Mouse (Mus musculus) midbrain, embryonic 12.5 days (tissue): Measurements from ENCODE around the gene Ano10. TPM values are rescaled to one million over a fixed set of nuclear protein-coding genes. Genes with fewer than 3 reads are reported as not detected.

Source experiments
- ATAC-seq: fragments of 200-750 bp; cut with Nextera tagmentation; 2 replicates; pipeline ENCODE4 v1.8.0; 2017; ENCODE audit warnings: low read depth, moderate TSS enrichment, moderate library complexity; ENCODE audit not compliant: low FRiP score
- H3K27ac ChIP-seq: fragments of 300-500 bp; sonication (generic); replicated peaks from 2 replicates; pipeline ENCODE4 v1.5.1; 2016; ENCODE audit warnings: mild to moderate bottlenecking
- H3K27me3 ChIP-seq: fragments of 300-500 bp; sonication (generic); 2 replicates; pipeline ENCODE4 v1.6.1; 2016; ENCODE audit warnings: mild to moderate bottlenecking
- H3K36me3 ChIP-seq: fragments of 300-500 bp; sonication (generic); 2 replicates; pipeline ENCODE4 v1.6.1; 2016
- H3K4me1 ChIP-seq: fragments of 300-500 bp; sonication (generic); 2 replicates; pipeline ENCODE4 v1.6.1; 2016
- H3K4me2 ChIP-seq: fragments of 300-500 bp; sonication (generic); replicated peaks from 2 replicates; pipeline ENCODE4 v1.6.1; 2016; ENCODE audit warnings: mild to moderate bottlenecking, moderate library complexity
- H3K4me3 ChIP-seq: fragments of 300-500 bp; sonication (generic); 2 replicates; pipeline ENCODE4 v1.5.1; 2016; ENCODE audit warnings: mild to moderate bottlenecking
- H3K9ac ChIP-seq: fragments of 300-500 bp; sonication (generic); replicated peaks from 2 replicates; pipeline ENCODE4 v1.6.1; 2016; ENCODE audit warnings: mild to moderate bottlenecking, moderate library complexity
- H3K9me3 ChIP-seq: fragments of 300-500 bp; sonication (generic); 2 replicates; pipeline ENCODE4 v1.6.1; 2016; ENCODE audit warnings: mild to moderate bottlenecking
- WGBS: fragments of 180-500 bp; shearing (Covaris S2); methylation state at CpG from one replicate; pipeline ENCODE4 v1.1.7; 2016; 5-methylcytosine and 5-hydroxymethylcytosine counted together
- polyA plus RNA-seq: library from polyadenylated mRNA; unstranded; fragments of >200 nt; fragmentation: Nextera tagmentation; extraction: Ambion mirVana; gene quantifications from 2 replicates; pipeline ENCODE4 v1.2.1, GENCODE M21; 2016

Gene Ano10
- polyA plus RNA-seq, 1 experiment from 2014 or later = 44.7 TPM

- Histone ChIP-seq H3K27ac (no peak overlapping the region), H3K9me3 (no peaks in the 10 kb centered on the region), H3K4me1 (peaks cover 12% of the 10 kb centered on the region), H3K36me3 (peaks cover 6% of the 10 kb centered on the region; the same call in 1 of the 2 replicates), H3K9ac (no peak overlapping the region), H3K4me3 (no peak overlapping the region), H3K27me3 (peaks cover 12% of the 10 kb centered on the region; the same call in 1 of the 2 replicates), H3K4me2 (no peak overlapping the region)
- ATAC-seq = no peak
- WGBS = 36% methylated on average over 4 of the region's 4 CpGs
Observed at GRCm38 (mm10) chr9:122244080-122244799, 50.0 kb downstream of the Ano10 start.

DNA sequence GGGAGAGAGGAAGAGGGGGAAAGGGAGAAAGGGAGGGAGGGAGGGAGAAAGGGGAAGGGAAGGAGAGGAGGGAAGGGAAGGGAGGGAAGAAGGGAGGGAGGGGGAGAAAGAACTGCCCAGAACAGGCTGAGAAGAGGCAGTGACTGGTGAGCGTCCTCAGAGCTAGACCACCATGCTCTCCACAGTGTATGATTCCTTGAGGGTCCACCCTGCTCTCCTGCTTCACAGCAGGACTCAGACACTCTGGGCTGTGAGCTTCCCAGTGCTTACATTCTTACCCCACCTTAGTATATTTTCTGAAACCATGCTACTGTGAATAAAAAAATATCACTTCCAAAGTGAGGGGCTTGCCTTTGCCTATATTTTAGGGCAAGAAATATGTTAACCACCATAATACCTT, 50.9 kb downstream of the Ano10 start:
- Histone ChIP-seq H3K27me3 (peaks cover 12% of the 10 kb centered on the region; the same call in 1 of the 2 replicates), H3K36me3 (peaks cover 6% of the 10 kb centered on the region; the same call in 1 of the 2 replicates), H3K4me1 (peaks cover 12% of the 10 kb centered on the region), H3K9me3 (no peaks in the 10 kb centered on the region), H3K9ac (no peak overlapping the region), H3K4me2 (no peak overlapping the region), H3K27ac (no peak overlapping the region), H3K4me3 (no peak overlapping the region)
- no peak for ATAC-seq
- 82% methylated on average over 1 of the region's 1 CpGs for WGBS

DNA sequence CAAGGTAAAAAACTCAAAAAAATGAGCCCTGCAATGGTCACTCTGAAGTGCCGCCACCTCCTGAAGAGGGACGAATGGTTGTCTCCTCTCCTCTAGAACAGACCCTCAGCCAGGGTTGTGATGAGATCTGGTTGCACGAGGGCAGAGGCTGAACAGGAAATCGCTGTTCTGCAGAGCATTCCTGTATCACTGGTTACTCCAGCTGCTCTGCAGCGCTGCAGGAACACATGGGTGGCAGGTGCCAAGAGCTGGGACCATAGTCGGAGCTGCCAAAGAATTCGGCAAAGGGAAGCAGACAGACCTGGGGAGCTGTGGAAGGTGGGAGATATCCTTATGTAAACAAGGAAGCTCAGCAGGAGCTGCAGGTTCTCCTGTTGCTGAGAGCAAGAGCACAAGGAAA, 51.4 kb downstream of the Ano10 start:
- peaks cover 12% of the 10 kb centered on the region; the same call in 1 of the 2 replicates for H3K27me3 ChIP-seq
- no peaks in the 10 kb centered on the region for H3K9me3 ChIP-seq
- no peak overlapping the region for H3K4me2 ChIP-seq
- H3K4me1 ChIP-seq = peaks cover 12% of the 10 kb centered on the region
- H3K9ac ChIP-seq = no peak overlapping the region
- H3K4me3 ChIP-seq = no peak overlapping the region
- peaks cover 6% of the 10 kb centered on the region; the same call in 1 of the 2 replicates for H3K36me3 ChIP-seq
- no peak for ATAC-seq
- no peak overlapping the region for H3K27ac ChIP-seq
- 42% methylated on average over 7 of the region's 7 CpGs for WGBS

GRCm38 (mm10) chr9:122241812-122242400, 52.3 kb downstream of the Ano10 start:
- H3K4me3 ChIP-seq = no peak overlapping the region
- ATAC-seq = no peak
- no peak overlapping the region for H3K27ac ChIP-seq
- H3K9me3 ChIP-seq = no peaks in the 10 kb centered on the region
- H3K9ac ChIP-seq = no peak overlapping the region
- 65% methylated on average over 10 of the region's 10 CpGs for WGBS
- peaks cover 12% of the 10 kb centered on the region for H3K4me1 ChIP-seq
- H3K27me3 ChIP-seq = peaks cover 12% of the 10 kb centered on the region; the same call in 1 of the 2 replicates
- H3K36me3 ChIP-seq = peaks cover 6% of the 10 kb centered on the region; the same call in 1 of the 2 replicates
- no peak overlapping the region for H3K4me2 ChIP-seq

DNA sequence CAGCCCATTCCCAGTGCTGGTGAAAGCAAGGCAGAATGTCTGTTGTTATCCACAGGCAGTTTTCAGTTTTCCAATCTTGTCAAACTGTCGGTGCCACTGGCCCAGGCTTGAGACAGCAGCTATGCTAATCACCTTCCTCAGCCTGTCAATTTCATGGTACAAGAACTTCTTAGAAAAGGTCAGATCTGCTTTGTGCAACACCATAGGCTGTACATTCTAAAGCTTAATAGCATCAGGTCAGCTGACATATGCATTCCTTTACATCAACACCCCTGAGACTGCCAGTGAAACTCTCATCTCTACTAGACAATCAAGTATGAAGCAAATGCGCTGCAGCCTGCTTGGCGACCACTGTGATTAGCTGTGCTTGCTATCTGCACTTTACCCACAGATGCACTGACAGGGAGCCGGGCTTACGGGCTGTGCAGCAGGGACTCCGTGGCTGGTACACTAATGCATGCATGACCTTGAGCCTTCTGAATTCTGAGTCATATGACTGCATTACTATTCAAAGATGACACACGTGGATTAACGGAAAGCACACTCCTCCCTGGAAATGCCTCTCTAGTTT, 53.5 kb downstream of the Ano10 start:
- no peak overlapping the region for H3K9ac ChIP-seq
- H3K27ac ChIP-seq = 0 out of 2 replicates have a peak overlapping the region, but pooled peaks have one; percentile 22
- H3K4me2 ChIP-seq = no peak overlapping the region
- ATAC-seq = peak; percentile 49; the same call in 1 of the 2 replicates
- H3K4me1 ChIP-seq = peaks cover 12% of the 10 kb centered on the region
- peaks cover 12% of the 10 kb centered on the region; the same call in 1 of the 2 replicates for H3K27me3 ChIP-seq
- no peak overlapping the region for H3K4me3 ChIP-seq
- 37% methylated on average over 8 of the region's 8 CpGs for WGBS
- no peaks in the 10 kb centered on the region for H3K36me3 ChIP-seq
- H3K9me3 ChIP-seq = no peaks in the 10 kb centered on the region

DNA sequence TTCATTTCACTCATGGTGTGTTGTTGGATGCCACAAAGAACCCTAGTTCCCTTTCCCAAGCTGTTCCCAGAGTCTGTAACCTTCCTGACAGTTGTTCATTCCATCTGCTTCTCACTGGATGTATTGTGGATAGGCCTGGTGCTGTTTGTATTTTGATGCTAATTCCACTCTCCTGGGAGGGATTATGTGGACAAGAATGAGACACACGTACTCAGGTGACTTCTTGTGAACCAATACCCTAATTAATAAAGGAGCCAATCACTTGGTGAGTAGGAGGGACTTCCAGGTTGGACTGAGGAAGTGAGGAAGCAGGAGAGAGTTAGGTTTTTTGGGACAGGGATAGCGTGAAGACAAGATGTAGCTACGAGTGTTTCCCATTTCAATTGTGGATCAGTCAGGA, 59.5 kb downstream of the Ano10 start:
- H3K4me1 ChIP-seq = no peaks in the 10 kb centered on the region
- H3K9me3 ChIP-seq = no peaks in the 10 kb centered on the region
- H3K27ac ChIP-seq = no peak overlapping the region
- no peak overlapping the region for H3K4me2 ChIP-seq
- WGBS = 75% methylated on average over 3 of the region's 3 CpGs
- peaks cover 4% of the 10 kb centered on the region; the same call in 1 of the 2 replicates for H3K36me3 ChIP-seq
- no peak for ATAC-seq
- no peaks in the 10 kb centered on the region for H3K27me3 ChIP-seq
- H3K4me3 ChIP-seq = no peak overlapping the region
- no peak overlapping the region for H3K9ac ChIP-seq

- H3K36me3 ChIP-seq = peaks cover 4% of the 10 kb centered on the region; the same call in 1 of the 2 replicates
- H3K27me3 ChIP-seq = no peaks in the 10 kb centered on the region
- 89% methylated on average over 7 of the region's 7 CpGs for WGBS
- H3K4me3 ChIP-seq = no peak overlapping the region
- H3K9ac ChIP-seq = no peak overlapping the region
- no peak for ATAC-seq
- no peak overlapping the region for H3K27ac ChIP-seq
- H3K4me2 ChIP-seq = no peak overlapping the region
- no peaks in the 10 kb centered on the region for H3K4me1 ChIP-seq
- no peaks in the 10 kb centered on the region for H3K9me3 ChIP-seq
Observed at GRCm38 (mm10) chr9:122233972-122234345, 60.3 kb downstream of the Ano10 start.

DNA sequence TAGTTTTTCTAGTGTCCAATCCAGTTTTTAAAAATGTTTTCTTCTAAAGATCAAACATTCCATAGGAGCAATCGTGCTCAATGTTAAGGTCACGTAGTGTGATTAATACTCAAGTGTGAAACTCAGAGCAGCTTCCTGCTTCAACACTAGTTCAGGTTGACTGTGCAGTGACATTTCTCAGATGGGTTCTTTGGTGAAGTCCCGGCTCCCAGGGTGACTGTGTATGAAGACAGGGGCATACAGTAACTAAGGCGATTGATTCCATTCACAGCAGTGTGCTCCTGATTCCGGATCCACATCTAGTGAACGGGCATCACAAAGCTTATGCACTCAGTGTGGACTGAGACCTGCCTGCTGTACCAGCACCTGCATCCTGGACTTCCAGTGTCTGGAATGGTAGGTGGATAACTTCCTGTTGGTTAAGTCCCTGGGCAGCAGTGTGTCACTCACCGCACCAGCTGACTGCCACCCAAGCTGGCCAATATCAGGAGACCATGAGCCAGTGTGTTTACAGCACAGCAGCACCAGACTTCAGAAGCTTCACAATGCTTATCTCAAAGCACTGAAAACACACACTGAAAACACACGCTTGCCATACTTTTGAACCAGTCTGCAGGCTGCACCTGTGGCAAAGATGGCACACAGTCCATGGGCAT, 60.8 kb downstream of the Ano10 start:
- Histone ChIP-seq H3K9ac (no peak overlapping the region), H3K36me3 (peaks cover 4% of the 10 kb centered on the region; the same call in 1 of the 2 replicates), H3K4me2 (no peak overlapping the region), H3K4me3 (no peak overlapping the region), H3K4me1 (no peaks in the 10 kb centered on the region), H3K27me3 (no peaks in the 10 kb centered on the region), H3K9me3 (no peaks in the 10 kb centered on the region), H3K27ac (no peak overlapping the region)
- no peak for ATAC-seq
- 94% methylated on average over 8 of the region's 8 CpGs for WGBS

- WGBS = 90% methylated on average over 2 of the region's 2 CpGs
- Histone ChIP-seq H3K9ac (no peak overlapping the region), H3K4me1 (no peaks in the 10 kb centered on the region), H3K9me3 (no peaks in the 10 kb centered on the region), H3K4me3 (no peak overlapping the region), H3K4me2 (no peak overlapping the region), H3K27me3 (no peaks in the 10 kb centered on the region), H3K36me3 (peaks cover 4% of the 10 kb centered on the region; the same call in 1 of the 2 replicates), H3K27ac (no peak overlapping the region)
- ATAC-seq = no peak
Observed at GRCm38 (mm10) chr9:122232912-122233311, 61.3 kb downstream of the Ano10 start.

DNA sequence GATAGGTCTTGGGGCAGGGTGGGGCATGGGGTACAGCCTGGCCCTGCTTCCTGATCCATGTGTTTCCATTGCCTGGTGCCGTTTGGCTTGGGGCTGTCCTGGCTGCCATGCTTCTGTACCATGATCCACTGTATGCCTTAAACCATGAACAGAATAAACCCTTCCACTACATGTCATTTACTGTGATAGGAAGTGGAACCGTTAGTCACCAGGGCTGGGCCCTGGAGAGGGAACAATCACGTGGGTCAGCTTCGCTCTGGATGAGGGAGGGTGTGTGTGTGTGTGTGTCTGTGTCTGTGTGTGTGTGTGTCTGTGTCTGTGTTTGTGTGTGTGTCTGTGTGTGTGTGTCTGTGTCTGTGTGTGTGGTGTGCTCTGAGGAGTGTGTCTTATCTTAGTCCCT, 63.5 kb downstream of the Ano10 start:
- no peak for ATAC-seq
- H3K4me3 ChIP-seq = no peak overlapping the region
- H3K4me2 ChIP-seq = no peak overlapping the region
- no peak overlapping the region for H3K9ac ChIP-seq
- H3K36me3 ChIP-seq = peaks cover 4% of the 10 kb centered on the region; the same call in 1 of the 2 replicates
- H3K27me3 ChIP-seq = no peaks in the 10 kb centered on the region
- WGBS = 85% methylated on average over 4 of the region's 4 CpGs
- no peak overlapping the region for H3K27ac ChIP-seq
- H3K4me1 ChIP-seq = 0 out of 2 replicates have a peak, but pooled peaks cover 4% of the 10 kb centered on the region
- H3K9me3 ChIP-seq = no peaks in the 10 kb centered on the region

DNA sequence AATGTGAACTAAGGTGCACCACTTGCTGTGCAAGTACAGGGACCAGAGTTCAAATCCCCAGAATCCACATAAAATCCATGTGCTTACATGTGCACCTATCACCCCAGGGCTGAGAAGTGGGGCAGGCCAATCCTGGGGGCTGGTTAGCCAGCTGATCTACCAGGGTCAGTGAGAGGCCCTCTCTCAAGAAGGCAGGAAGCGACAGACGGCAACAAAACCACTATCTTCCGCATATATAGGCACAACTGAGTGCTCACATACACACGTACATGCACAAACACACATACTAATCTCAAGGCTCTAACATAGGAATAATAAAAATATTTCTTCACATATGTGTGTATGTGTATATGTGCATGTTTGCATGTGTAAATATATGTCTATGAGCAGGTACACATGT, 67.8 kb downstream of the Ano10 start:
- 95% methylated on average over 4 of the region's 4 CpGs for WGBS
- no peak for ATAC-seq
- no peak overlapping the region for H3K27ac ChIP-seq
- no peaks in the 10 kb centered on the region for H3K36me3 ChIP-seq
- no peaks in the 10 kb centered on the region for H3K9me3 ChIP-seq
- H3K27me3 ChIP-seq = no peaks in the 10 kb centered on the region
- no peak overlapping the region for H3K4me3 ChIP-seq
- peaks cover 18% of the 10 kb centered on the region for H3K4me1 ChIP-seq
- no peak overlapping the region for H3K9ac ChIP-seq
- no peak overlapping the region for H3K4me2 ChIP-seq

- no peak overlapping the region for H3K4me2 ChIP-seq
- no peak overlapping the region for H3K4me3 ChIP-seq
- H3K36me3 ChIP-seq = no peaks in the 10 kb centered on the region
- H3K4me1 ChIP-seq = peaks cover 18% of the 10 kb centered on the region
- ATAC-seq = peak; percentile 21
- no peaks in the 10 kb centered on the region for H3K27me3 ChIP-seq
- no peak overlapping the region for H3K27ac ChIP-seq
- H3K9me3 ChIP-seq = no peaks in the 10 kb centered on the region
- no peak overlapping the region for H3K9ac ChIP-seq
- 37% methylated on average over 7 of the region's 7 CpGs for WGBS
Observed at GRCm38 (mm10) chr9:122225309-122225708, 68.9 kb downstream of the Ano10 start.
